Mouse (Mus musculus): ENCODE results near the gene Nipsnap1. TPM values are rescaled to one million over a fixed set of nuclear protein-coding genes. Genes with fewer than 3 reads are reported as not detected.

Gene Nipsnap1
- total and polyA plus RNA-seq, 3 experiments: 13.7 to 22.9 TPM; not detected in 1

GRCm38 (mm10) chr11:4862730-4863129 lies 11.0 kb upstream of the Nipsnap1 start:
- TF ChIP-seq SIN3A (IDR thresholded peaks at IDR 0.05; ENCODE audit: low read length) (no peak), E2F4 (IDR thresholded peaks at IDR 0.05; ENCODE audit: borderline replicate concordance, low read depth, low read length) (no peak), ZC3H11A (IDR thresholded peaks at IDR 0.05; ENCODE audit: low read depth, low read length) (no peak), POLR2AphosphoS5 (IDR thresholded peaks at IDR 0.05; ENCODE audit: borderline replicate concordance, low read depth, low read length) (no peak), TBP (IDR thresholded peaks at IDR 0.05; ENCODE audit: low read depth, low read length) (no peak), BHLHE40 (IDR thresholded peaks at IDR 0.05; ENCODE audit: borderline replicate concordance, low read depth, low read length) (no peak), EP300 (IDR thresholded peaks at IDR 0.05; ENCODE audit: low read depth in 1 of 2, low read length in 2 of 2) (no peak), MEF2A (IDR thresholded peaks at IDR 0.05; ENCODE audit: extremely low read depth, insufficient replicate concordance, low read depth, low read length, poor library complexity, severe bottlenecking) (no peak), MYB (IDR thresholded peaks at IDR 0.05; ENCODE audit: low read depth, low read length) (no peak), JUND (IDR thresholded peaks at IDR 0.05; ENCODE audit: low read depth, low read length) (no peak)
- Histone ChIP-seq H3K79me2 (ENCODE audit: control insufficient read depth, insufficient read depth, low read length, poor library complexity) (no peaks in the 10 kb centered on the region), H3K4me1 (ENCODE audit: control insufficient read depth in 1 of 2, insufficient read depth in 2 of 2, low read length in 2 of 2) (0 out of 4 replicates have a peak, but pooled peaks cover 0 to 3% of the 10 kb centered on the region in 2 experiments), H3K27ac (ENCODE audit: control insufficient read depth, low read depth, low read length) (no peak overlapping the region), H3K27me3 (ENCODE audit: control insufficient read depth in 1 of 2, insufficient read depth in 2 of 2, low read length in 2 of 2) (peaks cover 11 to 13% of the 10 kb centered on the region in 2 experiments), H3K4me3 (ENCODE audit: control insufficient read depth in 1 of 2, insufficient read depth in 1 of 2, low read depth in 2 of 2, low read length in 2 of 2) (no peak overlapping the region), H3K9me3 (replicated peaks; ENCODE audit: insufficient read depth, low read length) (no peaks in the 10 kb centered on the region), H3K9ac (ENCODE audit: control insufficient read depth, low read depth, low read length, poor library complexity, severe bottlenecking) (no peak overlapping the region), H3K36me3 (ENCODE audit: control insufficient read depth in 1 of 2, insufficient read depth in 2 of 2, low read length in 2 of 2) (no peaks in the 10 kb centered on the region)
- DNase-seq (ENCODE audit: low read depth, low spot score): no peak

GRCm38 (mm10) chr11:4865645-4866251 lies 8.0 kb upstream of the Nipsnap1 start:
- no peak for TF ChIP-seq MYB (IDR thresholded peaks at IDR 0.05; ENCODE audit: low read depth, low read length)
- TF ChIP-seq SMC3 (IDR thresholded peaks at IDR 0.05; ENCODE audit: low read depth, low read length): peak; percentile 96
- TF ChIP-seq CTCF (IDR thresholded peaks at IDR 0.05 in 2 of 3, conservative IDR thresholded peaks at IDR 0.05 in 1 of 3; ENCODE audit: control insufficient read depth in 1 of 3, insufficient read depth in 1 of 3, low read depth in 2 of 3, low read length in 3 of 3, poor library complexity in 1 of 3, severe bottlenecking in 1 of 3): peak; percentile 55 to 99 (median 89); a peak in 5 of 6 replicates
- TF ChIP-seq UBTF (IDR thresholded peaks at IDR 0.05; ENCODE audit: borderline replicate concordance, insufficient read depth, low read depth, low read length): no peak
- TF ChIP-seq SIN3A (IDR thresholded peaks at IDR 0.05; ENCODE audit: low read length): peak; percentile 79
- TF ChIP-seq CHD2 (IDR thresholded peaks at IDR 0.05; ENCODE audit: low read length): no peak
- TF ChIP-seq RCOR1 (IDR thresholded peaks at IDR 0.05; ENCODE audit: low read depth, low read length): no peak
- no peak for TF ChIP-seq TAL1 (IDR thresholded peaks at IDR 0.05; ENCODE audit: low read length)
- TF ChIP-seq USF1 (IDR thresholded peaks at IDR 0.05; ENCODE audit: low read depth, low read length): peak; percentile 86
- TF ChIP-seq EP300 (IDR thresholded peaks at IDR 0.05; ENCODE audit: low read depth in 1 of 2, low read length in 2 of 2): no peak
- no peak for TF ChIP-seq MEF2A (IDR thresholded peaks at IDR 0.05; ENCODE audit: extremely low read depth, insufficient replicate concordance, low read depth, low read length, poor library complexity, severe bottlenecking)
- peak; percentile 98 for TF ChIP-seq RAD21 (IDR thresholded peaks at IDR 0.05; ENCODE audit: low read depth, low read length)
- no peak for TF ChIP-seq USF2 (IDR thresholded peaks at IDR 0.05; ENCODE audit: borderline replicate concordance in 1 of 2, insufficient read depth in 1 of 2, low read depth in 1 of 2, low read length in 2 of 2)
- TF ChIP-seq MAX (IDR thresholded peaks at IDR 0.05; ENCODE audit: low read length): peak; percentile 80
- no peak for TF ChIP-seq JUND (IDR thresholded peaks at IDR 0.05; ENCODE audit: low read depth, low read length)
- peak; percentile 97 for TF ChIP-seq MYC (IDR thresholded peaks at IDR 0.05; ENCODE audit: low read depth, low read length)
- TF ChIP-seq NELFE (IDR thresholded peaks at IDR 0.05; ENCODE audit: low read depth, low read length): peak; percentile 32; the same call in 1 of the 2 replicates
- no peak for TF ChIP-seq E2F4 (IDR thresholded peaks at IDR 0.05; ENCODE audit: borderline replicate concordance, low read depth, low read length)
- peak; percentile 69 for TF ChIP-seq TBP (IDR thresholded peaks at IDR 0.05; ENCODE audit: low read depth, low read length)
- TF ChIP-seq KAT2A (conservative IDR thresholded peaks at IDR 0.05; ENCODE audit: low read depth, low read length): no peak
- 0 out of 2 replicates have a peak, but pooled peaks have one; percentile 35 for TF ChIP-seq HCFC1 (IDR thresholded peaks at IDR 0.05; ENCODE audit: low read depth, low read length)
- peak; percentile 92 for TF ChIP-seq ZC3H11A (IDR thresholded peaks at IDR 0.05; ENCODE audit: low read depth, low read length)
- peak; percentile 85 for TF ChIP-seq ZNF384 (IDR thresholded peaks at IDR 0.05; ENCODE audit: low read depth, low read length)
- no peak for TF ChIP-seq POLR2AphosphoS5 (IDR thresholded peaks at IDR 0.05; ENCODE audit: borderline replicate concordance, low read depth, low read length)
- peak in 1 of 2 experiments; percentile 35; a peak in 1 of 4 replicates for TF ChIP-seq POLR2A (IDR thresholded peaks at IDR 0.05; ENCODE audit: control insufficient read depth in 1 of 2, insufficient read depth in 1 of 2, low read depth in 1 of 2, low read length in 2 of 2, poor library complexity in 1 of 2)
- TF ChIP-seq MXI1 (IDR thresholded peaks at IDR 0.05; ENCODE audit: low read depth, low read length): peak; percentile 72; the same call in 1 of the 2 replicates
- H3K9ac ChIP-seq (ENCODE audit: control insufficient read depth, low read depth, low read length, poor library complexity, severe bottlenecking): peak overlapping the region; percentile 44
- H3K27ac ChIP-seq (ENCODE audit: control insufficient read depth, low read depth, low read length): peak overlapping the region; percentile 9; the same call in 1 of the 2 replicates
- peaks cover 0 to 2% of the 10 kb centered on the region in 2 experiments; a peak in 1 of 4 replicates for H3K27me3 ChIP-seq (ENCODE audit: control insufficient read depth in 1 of 2, insufficient read depth in 2 of 2, low read length in 2 of 2)
- H3K4me3 ChIP-seq (ENCODE audit: control insufficient read depth in 1 of 2, insufficient read depth in 1 of 2, low read depth in 2 of 2, low read length in 2 of 2): peak overlapping the region; percentile 31 to 46
- H3K4me1 ChIP-seq (ENCODE audit: control insufficient read depth in 1 of 2, insufficient read depth in 2 of 2, low read length in 2 of 2): no peaks in the 10 kb centered on the region
- H3K36me3 ChIP-seq (ENCODE audit: control insufficient read depth in 1 of 2, insufficient read depth in 2 of 2, low read length in 2 of 2): no peaks in the 10 kb centered on the region
- peak; percentile 94 for DNase-seq (ENCODE audit: low read depth, low spot score)
- no peaks in the 10 kb centered on the region for H3K79me2 ChIP-seq (ENCODE audit: control insufficient read depth, insufficient read depth, low read length, poor library complexity)
- H3K9me3 ChIP-seq (replicated peaks; ENCODE audit: insufficient read depth, low read length): no peaks in the 10 kb centered on the region
